Mouse (Mus musculus) heart, embryonic 16.5 days (tissue): Measurements from ENCODE around the gene Stat3. TPM values are rescaled to one million over a fixed set of nuclear protein-coding genes. Genes with fewer than 3 reads are reported as not detected.

Experiments used
- ATAC-seq: fragments of 200-750 bp; cut with Nextera tagmentation; replicated peaks from 2 replicates; pipeline ENCODE4 v1.8.0; 2017; ENCODE audit warnings: moderate number of reproducible peaks; ENCODE audit not compliant: insufficient read depth, low FRiP score; ENCODE audit errors: extremely low read depth
- H3K27ac ChIP-seq: fragments of 300-500 bp; sonication (generic); 2 replicates; pipeline ENCODE4 v1.5.1; 2014; ENCODE audit warnings: mild to moderate bottlenecking, low read length, control low read depth, moderate library complexity
- H3K27me3 ChIP-seq: fragments of 300-500 bp; sonication (generic); 2 replicates; pipeline ENCODE4 v1.6.1; 2014; ENCODE audit warnings: low read length, mixed read lengths; ENCODE audit not compliant: control insufficient read depth, insufficient read depth
- H3K36me3 ChIP-seq: fragments of 300-500 bp; sonication (generic); 2 replicates; pipeline ENCODE4 v1.6.1; 2014; ENCODE audit not compliant: control insufficient read depth, insufficient read depth
- H3K4me1 ChIP-seq: fragments of 300-500 bp; sonication (generic); 2 replicates; pipeline ENCODE4 v1.6.1; 2014; ENCODE audit warnings: low read length, mixed read lengths; ENCODE audit not compliant: control insufficient read depth, insufficient read depth
- H3K4me2 ChIP-seq: fragments of 300-500 bp; sonication (generic); 2 replicates; pipeline ENCODE4 v1.6.1; 2014; ENCODE audit warnings: low read depth, mild to moderate bottlenecking, control low read depth, low read length
- H3K4me3 ChIP-seq: fragments of 300-500 bp; sonication (generic); 2 replicates; pipeline ENCODE4 v1.5.1; 2014; ENCODE audit warnings: mild to moderate bottlenecking, control low read depth, low read length
- H3K9ac ChIP-seq: fragments of 300-500 bp; sonication (generic); 2 replicates; pipeline ENCODE4 v1.6.1; 2014; ENCODE audit warnings: low read length, control low read depth
- H3K9me3 ChIP-seq: fragments of 300-500 bp; sonication (generic); replicated peaks from 2 replicates; pipeline ENCODE4 v1.6.1; 2016; ENCODE audit warnings: low read length; ENCODE audit not compliant: control insufficient read depth
- WGBS: fragments of 180-500 bp; shearing (Covaris S2); extraction: QIAGEN DNeasy Blood & Tissue Kit; methylation state at CpG from one replicate; pipeline ENCODE4 v1.1.7; 2014; 5-methylcytosine and 5-hydroxymethylcytosine counted together
- polyA plus RNA-seq: library from polyadenylated mRNA; unstranded; fragments of >200 nt; fragmentation: Nextera tagmentation; extraction: Ambion mirVana; gene quantifications from 2 replicates; pipeline ENCODE4 v1.2.1, GENCODE M21; 2015

The Stat3 gene
- polyA plus RNA-seq, 1 experiment from 2014 or later = 64.9 TPM

GRCm38 (mm10) chr11:100938711-100939511 is 429 bp downstream of the Stat3 start:
- under 1% methylated on average over 45 of the region's 48 CpGs for WGBS
- Histone ChIP-seq H3K27me3 (no peaks in the 10 kb centered on the region), H3K4me3 (peak overlapping the region; percentile 90), H3K27ac (peak overlapping the region; percentile 90), H3K9ac (peak overlapping the region; percentile 89), H3K4me1 (peaks cover 34% of the 10 kb centered on the region), H3K4me2 (peak overlapping the region; percentile 83), H3K9me3 (no peaks in the 10 kb centered on the region), H3K36me3 (no peaks in the 10 kb centered on the region)
- ATAC-seq = peak; percentile 11; the same call in 1 of the 2 replicates

GRCm38 (mm10) chr11:100938112-100938511 is 1.2 kb downstream of the Stat3 start:
- WGBS = 13% methylated on average over 5 of the region's 5 CpGs
- H3K4me1 ChIP-seq = peaks cover 34% of the 10 kb centered on the region
- ATAC-seq = no peak
- H3K9me3 ChIP-seq = no peaks in the 10 kb centered on the region
- peak overlapping the region; percentile 70 for H3K27ac ChIP-seq
- H3K9ac ChIP-seq = peak overlapping the region; percentile 89
- H3K27me3 ChIP-seq = no peaks in the 10 kb centered on the region
- no peaks in the 10 kb centered on the region for H3K36me3 ChIP-seq
- peak overlapping the region; percentile 90 for H3K4me3 ChIP-seq
- H3K4me2 ChIP-seq = peak overlapping the region; percentile 83

DNA sequence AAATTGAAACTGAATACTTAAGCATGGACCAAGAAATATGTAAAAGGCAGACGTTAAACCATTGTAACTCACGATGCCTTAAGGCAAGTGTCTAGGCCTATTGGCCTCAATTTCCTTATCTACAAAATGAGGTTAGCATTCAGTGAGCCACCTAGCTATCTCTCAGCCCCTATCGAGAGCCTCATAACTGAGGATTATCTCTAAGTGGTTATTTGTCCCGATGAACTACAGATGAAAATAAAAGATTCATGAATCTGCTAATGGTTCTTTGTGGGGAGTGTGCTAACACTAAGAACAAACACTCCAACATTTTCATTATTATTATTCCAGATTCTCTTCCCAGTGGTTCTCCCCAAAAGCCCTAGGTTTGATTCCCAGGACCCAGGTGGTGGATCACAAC is 2.0 kb downstream of the Stat3 start:
- no peak for ATAC-seq
- H3K4me3 ChIP-seq = no peak overlapping the region
- WGBS = 30% methylated on average over 4 of the region's 4 CpGs
- H3K27ac ChIP-seq = no peak overlapping the region
- H3K9me3 ChIP-seq = no peaks in the 10 kb centered on the region
- peaks cover 34% of the 10 kb centered on the region for H3K4me1 ChIP-seq
- no peak overlapping the region for H3K9ac ChIP-seq
- no peaks in the 10 kb centered on the region for H3K27me3 ChIP-seq
- no peaks in the 10 kb centered on the region for H3K36me3 ChIP-seq
- H3K4me2 ChIP-seq = peak overlapping the region; percentile 83

- peaks cover 34% of the 10 kb centered on the region for H3K4me1 ChIP-seq
- H3K9me3 ChIP-seq = no peaks in the 10 kb centered on the region
- ATAC-seq = no peak
- H3K9ac ChIP-seq = 0 out of 2 replicates have a peak overlapping the region, but pooled peaks have one; percentile 20
- H3K36me3 ChIP-seq = no peaks in the 10 kb centered on the region
- H3K4me3 ChIP-seq = no peak overlapping the region
- peak overlapping the region; percentile 39 for H3K27ac ChIP-seq
- 91% methylated on average over 8 of the region's 8 CpGs for WGBS
- no peaks in the 10 kb centered on the region for H3K27me3 ChIP-seq
- no peak overlapping the region for H3K4me2 ChIP-seq
Measured at GRCm38 (mm10) chr11:100935373-100936355, 3.7 kb downstream of the Stat3 start.

- Histone ChIP-seq H3K9me3 (no peaks in the 10 kb centered on the region), H3K27me3 (no peaks in the 10 kb centered on the region), H3K27ac (peak overlapping the region; percentile 50), H3K36me3 (no peaks in the 10 kb centered on the region), H3K4me2 (peak overlapping the region; percentile 50), H3K4me3 (peak overlapping the region; percentile 36), H3K9ac (peak overlapping the region; percentile 11; the same call in 1 of the 2 replicates), H3K4me1 (peaks cover 14% of the 10 kb centered on the region)
- no peak; the same call in 1 of the 2 replicates for ATAC-seq
- 67% methylated on average over 12 of the region's 12 CpGs for WGBS
Measured at GRCm38 (mm10) chr11:100931254-100931921, 8.0 kb downstream of the Stat3 start.

DNA sequence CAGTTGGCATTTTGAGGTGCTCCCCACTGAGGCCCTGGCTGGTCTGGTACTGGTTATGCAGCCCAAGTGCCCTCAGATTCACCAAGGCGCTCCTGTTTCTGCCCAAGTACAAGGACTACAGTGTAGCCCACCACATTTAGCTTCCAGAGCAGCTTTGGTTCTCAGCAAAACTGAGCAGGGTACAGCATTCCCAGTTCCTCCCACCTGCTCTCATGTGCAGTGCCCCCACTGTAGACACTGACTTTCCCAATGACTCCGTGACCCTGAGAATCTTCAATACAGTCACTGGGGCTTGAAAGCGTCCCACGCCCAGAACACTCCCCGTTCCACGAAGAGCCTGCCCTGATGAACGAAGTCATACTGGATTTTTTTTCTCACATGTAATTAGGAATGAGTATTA is 8.7 kb downstream of the Stat3 start:
- Histone ChIP-seq H3K27ac (no peak overlapping the region), H3K4me2 (no peak overlapping the region), H3K27me3 (no peaks in the 10 kb centered on the region), H3K4me1 (peaks cover 9% of the 10 kb centered on the region), H3K9ac (no peak overlapping the region), H3K9me3 (no peaks in the 10 kb centered on the region), H3K36me3 (no peaks in the 10 kb centered on the region), H3K4me3 (no peak overlapping the region)
- WGBS = 71% methylated on average over 7 of the region's 7 CpGs
- ATAC-seq = no peak

DNA sequence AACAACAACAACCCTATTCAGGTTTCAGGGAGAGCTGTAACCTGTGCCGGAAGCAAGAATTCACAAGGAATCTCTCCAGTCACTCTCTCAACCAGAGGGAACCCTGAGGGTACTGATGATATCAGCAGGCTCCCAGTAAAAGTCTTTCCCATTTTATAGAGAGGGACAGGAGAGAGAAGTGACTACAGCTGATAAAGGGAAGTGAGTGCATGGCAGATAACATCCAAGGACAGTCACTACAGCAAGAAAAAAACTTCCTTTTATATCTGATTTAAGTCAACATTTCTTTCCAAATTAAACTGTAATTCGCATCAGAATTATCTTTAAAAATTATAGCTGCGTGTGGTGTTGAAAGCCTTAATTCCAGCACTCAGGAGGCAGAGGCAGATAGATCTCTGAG is 12.0 kb downstream of the Stat3 start:
- Histone ChIP-seq H3K4me3 (no peak overlapping the region), H3K27me3 (no peaks in the 10 kb centered on the region), H3K27ac (no peak overlapping the region), H3K4me2 (no peak overlapping the region), H3K4me1 (peaks cover 4% of the 10 kb centered on the region; the same call in 1 of the 2 replicates), H3K9me3 (no peaks in the 10 kb centered on the region), H3K36me3 (no peaks in the 10 kb centered on the region), H3K9ac (no peak overlapping the region)
- WGBS = 78% methylated on average over 3 of the region's 3 CpGs
- no peak for ATAC-seq

- no peak overlapping the region for H3K27ac ChIP-seq
- H3K4me3 ChIP-seq = no peak overlapping the region
- no peaks in the 10 kb centered on the region for H3K27me3 ChIP-seq
- H3K36me3 ChIP-seq = no peaks in the 10 kb centered on the region
- no peak overlapping the region for H3K9ac ChIP-seq
- H3K9me3 ChIP-seq = no peaks in the 10 kb centered on the region
- H3K4me1 ChIP-seq = peaks cover 4% of the 10 kb centered on the region; the same call in 1 of the 2 replicates
- H3K4me2 ChIP-seq = no peak overlapping the region
- no peak for ATAC-seq
- WGBS = 96% methylated on average over 1 of the region's 1 CpGs
Measured at GRCm38 (mm10) chr11:100924386-100924919, 14.9 kb downstream of the Stat3 start.
